Mouse (Mus musculus) kidney, adult 8-10 months (tissue): ENCODE measurements around the gene Pax6.

Source experiments
- DNase-seq, 2 experiments: peaks; one replicate each; pipeline ENCODE4 v3.0.0; 2022

Pax6 gene

GRCm38 (mm10) chr2:105671798-105672595, 3.3 kb downstream of the Pax6 start:
- DNase-seq: no peak

DNA sequence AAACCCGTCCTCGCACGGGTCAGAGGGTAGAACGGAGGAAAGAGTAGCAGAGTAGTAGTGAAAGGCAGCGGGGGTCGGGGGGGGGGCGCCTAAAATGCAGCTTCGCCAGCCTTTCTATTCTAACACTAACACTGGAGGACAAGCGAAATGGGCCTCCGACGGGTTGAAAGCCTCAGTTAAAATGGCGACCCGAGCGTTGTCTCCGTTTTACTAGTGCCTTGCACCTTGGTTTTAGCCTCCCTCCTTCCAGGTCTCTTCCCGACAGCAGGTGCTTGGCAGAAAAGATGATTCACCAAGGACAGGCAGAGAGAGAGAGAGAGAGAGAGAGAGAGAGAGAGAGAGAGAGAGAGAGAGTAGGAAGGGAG, 3.9 kb downstream of the Pax6 start:
- DNase-seq: no peak

GRCm38 (mm10) chr2:105673054-105673453, 4.4 kb downstream of the Pax6 start:
- DNase-seq: no peak

DNA sequence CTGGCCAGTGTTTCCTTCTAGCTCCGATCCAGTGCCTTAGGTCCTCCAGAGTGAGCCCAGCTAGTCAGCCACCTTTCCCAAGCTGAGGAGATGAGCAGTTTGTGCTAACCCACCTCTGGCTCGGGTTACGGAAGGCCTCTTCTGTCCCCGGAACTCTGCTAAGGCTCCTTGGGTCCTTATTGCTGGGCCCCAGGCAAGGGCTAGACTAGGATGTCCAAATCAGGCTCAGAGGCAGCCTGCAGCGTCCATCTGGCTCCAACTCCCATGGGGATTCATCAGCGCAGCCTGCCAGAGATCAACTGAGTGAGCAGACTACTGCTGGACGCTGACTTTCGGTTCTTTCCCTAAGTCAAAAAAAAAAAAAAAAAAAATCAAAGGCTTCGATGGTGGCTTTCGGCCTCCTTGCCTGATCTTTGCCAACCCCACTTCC, 4.9 kb downstream of the Pax6 start:
- DNase-seq: no peak

GRCm38 (mm10) chr2:105674061-105674874, 5.6 kb downstream of the Pax6 start:
- DNase-seq: no peak

GRCm38 (mm10) chr2:105674875-105675729, 6.4 kb downstream of the Pax6 start:
- no peak for DNase-seq

- DNase-seq: no peak
Measured at GRCm38 (mm10) chr2:105675730-105676079, 7.0 kb downstream of the Pax6 start.

- no peak for DNase-seq
Measured at GRCm38 (mm10) chr2:105676080-105676908, 7.6 kb downstream of the Pax6 start.

DNA sequence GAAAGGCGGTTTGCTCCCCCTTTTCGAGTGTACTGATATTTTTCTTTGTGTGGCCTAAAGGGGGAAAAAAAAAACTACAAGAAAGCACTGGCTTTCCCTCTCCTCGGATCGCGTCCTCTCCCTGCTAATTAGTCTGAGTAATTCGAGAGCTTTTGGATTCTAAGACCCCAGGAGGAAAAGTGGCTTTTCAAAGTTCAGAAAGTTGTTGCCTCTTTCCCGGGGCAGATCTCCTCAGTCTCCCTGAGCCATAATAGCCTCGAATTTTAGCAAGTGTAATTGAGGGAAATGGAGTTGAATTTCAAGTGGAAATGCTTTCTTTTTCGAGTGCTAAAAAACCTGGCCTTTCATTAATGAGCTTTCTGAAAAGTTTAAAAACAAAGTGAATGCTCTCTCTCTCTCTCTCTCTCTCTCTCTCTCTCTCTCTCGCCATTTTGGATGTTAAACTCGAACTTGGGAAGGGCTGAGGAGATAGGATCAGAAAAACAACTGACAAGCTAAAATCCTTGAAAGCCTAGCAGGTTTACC, 8.3 kb downstream of the Pax6 start:
- DNase-seq: no peak

DNA sequence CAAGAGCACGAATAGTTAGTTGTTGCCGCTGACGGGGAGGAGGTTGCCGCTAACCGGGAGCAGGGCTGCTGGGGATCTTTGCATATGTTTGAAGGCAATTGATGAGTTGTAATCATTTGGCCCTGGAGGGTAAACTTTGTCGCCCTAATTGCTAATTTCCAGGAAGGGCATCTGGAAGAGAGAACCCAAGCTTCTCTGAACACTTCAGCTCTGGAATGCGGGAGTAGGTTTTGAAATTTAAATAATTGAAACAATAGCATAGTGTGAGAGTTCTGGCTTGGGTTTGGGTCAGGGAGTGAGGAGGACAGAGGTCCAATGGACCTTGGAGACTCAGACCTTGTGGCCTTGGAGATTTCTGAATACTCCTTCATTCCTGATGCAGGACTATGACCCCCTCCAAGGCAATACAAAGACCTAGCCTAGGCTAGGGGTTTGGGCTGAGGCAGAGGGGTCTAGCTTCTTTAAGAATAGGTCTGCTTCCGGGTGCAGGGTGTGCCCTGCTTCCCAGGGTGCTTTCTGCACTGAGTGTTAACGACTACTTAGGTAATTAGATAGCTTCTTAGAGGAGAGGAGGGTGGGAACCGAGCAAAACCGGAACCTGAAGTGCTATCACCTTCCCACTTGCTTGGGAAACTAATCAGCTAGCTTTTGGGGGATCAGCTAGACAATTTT, 8.9 kb downstream of the Pax6 start:
- no peak for DNase-seq

GRCm38 (mm10) chr2:105678306-105678705, 9.6 kb downstream of the Pax6 start:
- DNase-seq: no peak

DNA sequence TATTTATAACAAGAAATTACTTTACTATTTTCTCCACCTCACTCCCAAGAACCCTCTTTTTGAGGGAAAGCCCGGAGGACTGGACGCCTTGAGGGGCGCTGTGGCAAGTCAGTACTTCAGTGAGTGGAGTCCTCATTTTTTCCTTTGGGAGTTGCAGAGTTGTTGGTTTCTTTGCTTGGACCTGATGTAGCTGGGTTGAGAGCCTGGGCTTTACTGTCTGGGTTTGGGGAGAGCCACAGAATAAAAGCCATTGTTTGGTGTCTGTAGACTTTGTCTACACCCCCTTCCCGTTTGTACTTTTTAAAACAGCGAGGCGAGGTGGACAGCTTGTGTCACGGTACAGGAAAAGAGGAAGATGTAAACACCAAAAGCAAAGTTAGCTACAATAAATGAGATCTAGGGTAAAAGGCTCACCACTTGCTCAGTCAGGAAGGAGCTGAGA, 10.2 kb downstream of the Pax6 start:
- DNase-seq: no peak

DNA sequence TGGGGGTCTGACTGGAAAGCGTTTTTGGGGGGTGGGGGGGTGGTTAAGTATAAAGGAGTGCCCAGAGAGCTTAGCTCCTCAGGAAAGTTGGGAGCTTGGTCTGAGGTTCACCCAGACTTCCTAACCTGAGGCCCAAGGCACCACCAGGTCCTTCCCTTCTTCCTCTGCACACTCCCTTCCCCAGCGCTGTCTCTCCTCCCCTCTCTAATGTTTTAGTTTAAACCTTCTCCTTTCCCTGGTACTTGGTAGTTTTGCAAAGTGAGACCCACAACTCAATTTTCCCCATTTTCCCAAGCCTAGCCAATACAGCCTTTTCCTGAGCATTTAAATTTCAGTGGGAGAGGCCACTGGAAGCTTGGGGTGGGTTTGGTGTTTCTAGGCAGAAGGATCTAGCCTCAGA, 10.6 kb downstream of the Pax6 start:
- no peak for DNase-seq

DNA sequence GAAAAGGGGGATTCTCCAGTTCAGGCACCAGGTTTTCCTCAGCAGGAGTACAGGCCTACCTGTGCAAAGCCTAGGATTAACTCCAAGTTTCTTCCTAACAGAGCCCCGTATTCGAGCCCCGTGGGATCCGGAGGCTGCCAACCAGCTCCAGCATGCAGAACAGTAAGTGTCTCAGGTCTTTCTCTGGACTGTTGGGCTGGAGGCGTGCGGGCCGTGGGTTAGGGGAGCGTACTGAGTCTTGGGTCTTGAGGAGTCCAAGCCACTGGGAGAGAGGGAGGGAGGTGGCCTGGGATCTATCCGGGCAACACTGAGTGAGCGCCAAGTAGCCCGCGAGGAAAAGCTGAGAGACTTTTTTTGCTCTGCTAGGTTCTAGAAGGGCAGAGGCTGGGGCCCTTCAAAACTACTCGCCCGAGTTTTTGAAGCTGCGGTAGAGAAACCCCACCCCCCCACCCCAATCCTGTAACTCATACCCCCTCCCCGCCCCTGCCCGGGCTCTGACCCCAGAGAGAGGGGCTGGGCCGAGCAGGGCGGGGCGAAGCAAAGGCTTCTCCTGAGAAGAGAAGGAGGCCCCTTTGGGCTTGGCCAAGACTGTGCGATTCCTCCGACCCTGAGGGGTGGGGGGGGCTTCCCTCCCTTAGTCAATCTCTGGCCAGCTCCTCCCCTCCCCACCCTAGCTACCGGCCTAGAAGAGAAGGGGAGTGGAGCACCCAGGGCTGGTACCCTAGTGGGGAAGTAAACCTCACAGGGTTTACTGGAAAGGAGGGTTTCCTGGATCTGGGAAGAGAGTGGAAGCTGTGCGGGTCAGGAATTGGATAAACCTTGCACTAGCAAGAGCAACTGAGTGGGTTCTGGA, 11.7 kb downstream of the Pax6 start:
- no peak for DNase-seq

DNA sequence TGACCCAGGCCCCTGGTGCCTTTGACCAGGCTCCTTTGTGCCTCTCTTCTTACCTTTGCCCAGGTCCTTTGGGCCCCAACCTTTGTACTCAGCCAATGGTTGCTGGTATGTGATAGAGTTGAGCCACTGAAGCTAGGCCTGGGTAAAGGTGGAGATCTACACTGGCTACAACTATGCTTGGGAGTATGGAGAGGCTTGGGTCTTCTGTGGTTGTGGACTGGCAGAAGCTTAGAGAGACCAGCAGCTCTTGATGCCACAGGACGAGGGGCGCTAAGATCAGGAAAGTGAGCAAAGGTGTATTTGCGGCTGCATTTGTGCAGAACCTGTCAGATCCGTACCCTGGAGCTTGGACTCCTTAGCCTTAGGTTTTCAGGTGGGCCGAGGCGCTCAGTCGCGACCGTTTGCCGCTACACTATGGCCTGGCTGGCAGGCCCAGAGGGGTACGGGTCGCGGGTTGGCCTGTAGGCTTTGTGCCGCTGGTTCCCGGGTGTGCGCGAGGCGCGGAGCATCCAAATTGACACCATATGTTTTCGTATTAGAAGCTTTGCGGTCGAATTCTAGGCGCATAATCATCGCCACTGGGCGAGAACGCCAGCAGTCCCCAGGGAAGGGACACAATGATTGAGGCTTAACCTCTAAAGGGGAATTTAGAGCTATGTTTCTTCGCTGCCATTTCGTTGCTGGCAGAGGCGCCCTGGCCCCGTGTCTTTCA, 12.5 kb downstream of the Pax6 start:
- DNase-seq: no peak

- DNase-seq: no peak
Measured at GRCm38 (mm10) chr2:105682011-105682501, 13.4 kb downstream of the Pax6 start.

GRCm38 (mm10) chr2:105682634-105683351, 14.1 kb downstream of the Pax6 start:
- no peak for DNase-seq

DNA sequence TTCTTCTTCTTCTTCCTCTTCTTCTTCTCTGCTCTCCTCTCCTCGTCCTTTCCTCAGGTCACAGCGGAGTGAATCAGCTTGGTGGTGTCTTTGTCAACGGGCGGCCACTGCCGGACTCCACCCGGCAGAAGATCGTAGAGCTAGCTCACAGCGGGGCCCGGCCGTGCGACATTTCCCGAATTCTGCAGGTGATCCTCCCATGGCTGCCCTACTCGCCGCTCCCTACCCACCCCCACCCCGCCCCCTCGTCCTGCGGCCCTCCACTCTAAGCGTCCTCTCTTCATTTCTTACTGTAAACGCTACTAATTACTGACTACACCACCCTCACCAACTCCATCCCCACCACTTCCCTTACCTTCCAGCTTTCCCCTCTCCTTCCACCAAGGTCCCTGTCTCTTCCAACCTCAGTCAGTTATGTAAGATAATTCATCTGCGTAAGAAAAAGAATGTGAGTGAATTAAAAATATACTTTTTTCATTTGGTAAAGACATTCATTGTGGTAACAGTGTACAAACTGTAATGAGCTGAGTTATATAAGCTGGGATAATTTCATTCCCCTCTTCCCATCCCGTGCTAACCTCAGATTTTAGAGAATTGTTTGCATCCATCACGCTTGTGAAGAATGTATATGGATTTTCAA, 15.2 kb downstream of the Pax6 start:
- DNase-seq: no peak
